Mouse (Mus musculus): ENCODE measurements around the gene Cyb561d2. TPM values are rescaled to one million over a fixed set of nuclear protein-coding genes. Genes with fewer than 3 reads are reported as not detected.

Gene Cyb561d2
- polyA plus RNA-seq, 2 experiments, result 19.8 to 21.4 TPM

DNA sequence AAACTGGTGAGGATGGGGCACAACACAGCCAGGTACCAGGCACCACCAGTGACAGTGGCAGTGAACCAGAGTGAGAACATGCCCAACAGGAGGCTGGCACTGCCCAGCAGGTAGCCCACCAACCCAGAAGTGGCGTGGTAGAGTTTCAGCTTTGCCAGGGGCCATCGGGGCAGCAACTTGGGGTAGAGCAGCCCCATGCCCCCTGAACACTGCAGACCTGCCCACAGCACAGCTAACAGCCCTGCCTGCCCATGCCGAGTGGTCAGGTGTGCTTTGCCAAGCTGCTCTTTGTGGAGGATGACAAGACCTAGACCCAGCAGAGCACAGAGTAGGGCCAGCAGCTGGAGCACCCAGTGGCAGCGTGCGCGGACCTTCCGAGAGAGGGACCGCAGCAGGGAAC is 2.1 kb downstream of the Cyb561d2 start:
- 94% methylated on average over 8 of the region's 8 CpGs for WGBS
- peaks cover 43% of the 10 kb centered on the region for H3K36me3 ChIP-seq (ENCODE audit: control insufficient read depth, insufficient read depth, low read length)

DNA sequence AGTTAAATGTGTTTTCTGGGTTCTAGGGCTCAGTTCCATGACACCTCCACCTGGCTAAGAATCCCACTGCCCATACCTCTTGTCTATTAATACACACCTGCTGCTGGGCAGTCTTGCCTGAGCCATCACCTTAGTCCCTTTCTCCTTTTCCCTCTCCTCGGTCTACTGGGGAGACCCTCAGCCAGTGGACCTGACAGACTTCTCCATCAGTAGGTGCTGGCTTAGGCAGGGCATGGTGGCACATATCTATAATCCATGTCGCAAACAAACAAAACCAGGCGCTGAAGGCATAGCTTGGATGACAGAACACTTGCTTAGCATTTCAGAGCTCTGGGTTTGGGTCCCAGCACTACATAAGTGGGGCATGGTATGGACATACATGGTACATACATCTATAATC is 3.3 kb downstream of the Cyb561d2 start:
- no peaks in the 10 kb centered on the region for H3K27me3 ChIP-seq (ENCODE audit: control insufficient read depth, insufficient read depth, low read length)
- no peak overlapping the region for H3K4me2 ChIP-seq (replicated peaks; ENCODE audit: low read depth, low read length, severe bottlenecking)
- H3K27ac ChIP-seq (replicated peaks; ENCODE audit: low read depth, low read length), result no peak overlapping the region
- H3K4me3 ChIP-seq (replicated peaks; ENCODE audit: low read length), result no peak overlapping the region
- H3K36me3 ChIP-seq (ENCODE audit: control insufficient read depth, insufficient read depth, low read length), result peaks cover 32% of the 10 kb centered on the region
- DNase-seq (ENCODE audit: low spot score), result no peak
- peaks cover 33% of the 10 kb centered on the region for H3K4me1 ChIP-seq (ENCODE audit: control insufficient read depth, insufficient read depth, low read length)
- no peak overlapping the region for H3K9ac ChIP-seq (ENCODE audit: low read depth, low read length, severe bottlenecking)
- H3K9me3 ChIP-seq (ENCODE audit: control insufficient read depth, low read length), result no peaks in the 10 kb centered on the region
- no peak for ATAC-seq (ENCODE audit: low FRiP score, low read depth)
- TF ChIP-seq POLR2A (IDR thresholded peaks at IDR 0.05; ENCODE audit: borderline replicate concordance, extremely low read depth, insufficient read depth, insufficient read length), result no peak
- 90% methylated on average over 3 of the region's 3 CpGs for WGBS

More for the DNA sequence above, 2.1 kb downstream of the Cyb561d2 start:
- no peak for TF ChIP-seq POLR2A (IDR thresholded peaks at IDR 0.05; ENCODE audit: borderline replicate concordance, extremely low read depth, insufficient read depth, insufficient read length)
- H3K27ac ChIP-seq (replicated peaks; ENCODE audit: low read depth, low read length), result no peak overlapping the region
- DNase-seq (ENCODE audit: low spot score), result no peak
- ATAC-seq (ENCODE audit: low FRiP score, low read depth), result no peak
- H3K9ac ChIP-seq (ENCODE audit: low read depth, low read length, severe bottlenecking), result no peak overlapping the region
- H3K4me3 ChIP-seq (replicated peaks; ENCODE audit: low read length), result no peak overlapping the region
- no peaks in the 10 kb centered on the region for H3K27me3 ChIP-seq (ENCODE audit: control insufficient read depth, insufficient read depth, low read length)
- H3K4me2 ChIP-seq (replicated peaks; ENCODE audit: low read depth, low read length, severe bottlenecking), result no peak overlapping the region
- H3K9me3 ChIP-seq (ENCODE audit: control insufficient read depth, low read length), result no peaks in the 10 kb centered on the region
- H3K4me1 ChIP-seq (ENCODE audit: control insufficient read depth, insufficient read depth, low read length), result peaks cover 33% of the 10 kb centered on the region

DNA sequence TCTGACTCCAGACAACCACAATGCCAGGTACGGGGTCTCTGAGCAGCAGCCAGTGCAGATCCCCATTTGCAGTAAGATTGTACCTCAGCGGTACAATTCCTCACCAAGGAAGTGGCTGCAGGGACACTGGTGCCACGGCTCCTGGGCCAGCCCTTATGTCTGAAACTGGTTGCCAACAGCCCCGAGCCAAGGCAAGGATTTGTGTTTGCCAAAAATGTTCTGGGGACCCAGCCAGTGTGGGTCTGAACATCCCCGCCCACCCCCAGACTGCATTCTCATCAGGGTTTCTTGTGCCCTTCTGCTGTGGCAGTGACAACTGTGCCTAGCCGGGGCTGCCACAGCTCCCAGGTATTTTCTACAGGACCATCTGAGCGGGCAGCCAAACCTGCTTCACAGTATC is 3.8 kb downstream of the Cyb561d2 start:
- no peak overlapping the region for H3K4me3 ChIP-seq (replicated peaks; ENCODE audit: low read length)
- ATAC-seq (ENCODE audit: low FRiP score, low read depth), result no peak
- no peak for TF ChIP-seq POLR2A (IDR thresholded peaks at IDR 0.05; ENCODE audit: borderline replicate concordance, extremely low read depth, insufficient read depth, insufficient read length)
- no peak overlapping the region for H3K9ac ChIP-seq (ENCODE audit: low read depth, low read length, severe bottlenecking)
- H3K27me3 ChIP-seq (ENCODE audit: control insufficient read depth, insufficient read depth, low read length), result no peaks in the 10 kb centered on the region
- H3K27ac ChIP-seq (replicated peaks; ENCODE audit: low read depth, low read length), result no peak overlapping the region
- no peaks in the 10 kb centered on the region for H3K9me3 ChIP-seq (ENCODE audit: control insufficient read depth, low read length)
- H3K4me1 ChIP-seq (ENCODE audit: control insufficient read depth, insufficient read depth, low read length), result peaks cover 33% of the 10 kb centered on the region
- H3K4me2 ChIP-seq (replicated peaks; ENCODE audit: low read depth, low read length, severe bottlenecking), result no peak overlapping the region
- WGBS, result 88% methylated on average over 7 of the region's 7 CpGs
- peaks cover 32% of the 10 kb centered on the region for H3K36me3 ChIP-seq (ENCODE audit: control insufficient read depth, insufficient read depth, low read length)
- DNase-seq (ENCODE audit: low spot score), result no peak

DNA sequence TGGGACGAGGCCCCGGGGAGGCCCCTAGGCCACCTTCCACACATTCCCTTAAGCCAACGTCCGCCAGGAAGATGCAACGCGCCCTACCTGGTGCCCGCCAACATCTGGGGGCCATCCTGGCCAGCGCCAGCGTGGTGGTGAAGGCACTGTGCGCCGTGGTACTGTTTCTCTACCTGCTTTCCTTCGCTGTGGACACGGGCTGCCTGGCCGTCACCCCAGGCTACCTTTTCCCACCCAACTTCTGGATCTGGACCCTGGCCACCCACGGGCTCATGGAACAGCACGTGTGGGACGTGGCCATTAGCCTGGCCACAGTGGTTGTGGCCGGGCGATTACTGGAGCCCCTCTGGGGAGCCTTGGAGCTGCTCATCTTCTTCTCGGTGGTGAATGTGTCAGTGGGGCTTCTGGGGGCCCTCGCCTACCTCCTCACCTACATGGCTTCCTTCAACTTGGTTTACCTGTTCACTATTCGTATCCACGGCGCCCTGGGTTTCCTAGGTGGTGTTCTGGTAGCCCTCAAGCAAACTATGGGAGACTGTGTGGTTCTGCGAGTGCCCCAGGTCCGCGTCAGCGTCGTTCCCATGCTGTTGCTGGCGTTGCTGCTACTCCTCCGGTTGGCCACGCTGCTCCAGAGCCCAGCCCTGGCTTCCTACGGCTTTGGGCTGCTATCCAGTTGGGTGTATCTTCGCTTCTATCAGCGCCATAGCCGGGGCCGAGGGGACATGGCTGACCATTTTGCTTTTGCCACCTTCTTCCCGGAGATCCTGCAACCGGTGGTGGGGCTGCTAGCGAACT is 7.4 kb downstream of the Cyb561d2 start:
- H3K36me3 ChIP-seq (ENCODE audit: control insufficient read depth, insufficient read depth, low read length), result peaks cover 26% of the 10 kb centered on the region
- peak overlapping the region; percentile 91 for H3K9ac ChIP-seq (ENCODE audit: low read depth, low read length, severe bottlenecking)
- no peaks in the 10 kb centered on the region for H3K27me3 ChIP-seq (ENCODE audit: control insufficient read depth, insufficient read depth, low read length)
- H3K4me1 ChIP-seq (ENCODE audit: control insufficient read depth, insufficient read depth, low read length), result peaks cover 22% of the 10 kb centered on the region
- peak overlapping the region; percentile 89 for H3K4me3 ChIP-seq (replicated peaks; ENCODE audit: low read length)
- under 1% methylated on average over 39 of the region's 40 CpGs for WGBS
- no peak for TF ChIP-seq POLR2A (IDR thresholded peaks at IDR 0.05; ENCODE audit: borderline replicate concordance, extremely low read depth, insufficient read depth, insufficient read length)
- no peaks in the 10 kb centered on the region for H3K9me3 ChIP-seq (ENCODE audit: control insufficient read depth, low read length)
- H3K27ac ChIP-seq (replicated peaks; ENCODE audit: low read depth, low read length), result peak overlapping the region; percentile 73
- ATAC-seq (ENCODE audit: low FRiP score, low read depth) (no peak), DNase-seq (ENCODE audit: low spot score) (no peak)
- peak overlapping the region; percentile 96 for H3K4me2 ChIP-seq (replicated peaks; ENCODE audit: low read depth, low read length, severe bottlenecking)

DNA sequence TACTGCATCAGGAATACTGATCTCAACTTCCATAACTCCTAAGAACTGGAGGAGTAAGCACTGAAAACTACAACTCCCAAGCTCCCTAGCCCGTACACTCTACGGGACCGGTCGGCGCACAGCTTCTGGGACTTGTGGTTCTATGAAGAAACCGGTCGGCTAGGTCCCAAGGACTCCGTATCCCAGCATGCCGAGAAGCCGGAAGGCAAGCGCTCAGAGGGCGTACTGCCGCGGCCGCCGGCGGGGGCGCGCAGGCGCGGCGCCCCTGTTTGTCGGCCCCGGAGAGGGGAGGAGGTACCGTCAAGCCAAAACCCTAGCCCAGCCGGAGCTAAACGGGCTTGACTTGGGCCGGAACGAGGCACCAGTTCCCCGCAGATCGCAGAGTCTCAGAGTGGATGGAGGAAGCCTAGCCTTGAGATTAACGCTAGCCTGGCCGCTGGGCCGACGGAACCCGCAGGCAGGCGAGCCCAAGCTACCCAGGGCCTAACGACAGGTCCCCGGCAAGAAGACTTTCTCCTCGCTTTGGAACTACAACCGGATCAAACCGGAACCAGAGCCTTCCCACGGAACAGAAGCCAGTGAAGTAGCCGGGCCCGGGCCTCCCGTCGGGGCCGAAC is 8.1 kb downstream of the Cyb561d2 start, which contains the start of gene Tmem115:
Tmem115 (plus strand) TSS at position 155 of the 617 bp plus-strand sequence.
- H3K9me3 ChIP-seq (ENCODE audit: control insufficient read depth, low read length), result no peaks in the 10 kb centered on the region
- peak within 1 kb of the TSS; percentile 73 for H3K27ac ChIP-seq (replicated peaks; ENCODE audit: low read depth, low read length)
- H3K4me2 ChIP-seq (replicated peaks; ENCODE audit: low read depth, low read length, severe bottlenecking), result peak within 1 kb of the TSS; percentile 96
- under 1% methylated on average over 48 of the region's 48 CpGs for WGBS
- peak; percentile 99 for DNase-seq (ENCODE audit: low spot score)
- peak within 1 kb of the TSS; percentile 89 for H3K4me3 ChIP-seq (replicated peaks; ENCODE audit: low read length)
- peak within 1 kb of the TSS; percentile 91 for H3K9ac ChIP-seq (ENCODE audit: low read depth, low read length, severe bottlenecking)
- H3K27me3 ChIP-seq (ENCODE audit: control insufficient read depth, insufficient read depth, low read length), result no peaks in the 10 kb centered on the region
- H3K36me3 ChIP-seq (ENCODE audit: control insufficient read depth, insufficient read depth, low read length), result peaks cover 19% of the 10 kb centered on the region
- ATAC-seq (ENCODE audit: low FRiP score, low read depth), result peak; percentile 99
- peaks cover 22% of the 10 kb centered on the region for H3K4me1 ChIP-seq (ENCODE audit: control insufficient read depth, insufficient read depth, low read length)
- TF ChIP-seq POLR2A (IDR thresholded peaks at IDR 0.05; ENCODE audit: borderline replicate concordance, extremely low read depth, insufficient read depth, insufficient read length), result peak; percentile 69; the same call in 1 of the 2 replicates
